Mouse (Mus musculus) mouse trophoblast stem cell (cell line): ENCODE data around the gene Gramd1b.

ENCODE experiments used
- in situ Hi-C, 2 experiments: fragments of 300-500 bp; cut with MseI, MboI; formaldehyde crosslinking; loops; 2 replicates in 1 of 2; 3 replicates in 1 of 2; pipeline ENCODE4 v1.15.1; 2025

Gramd1b gene

DNA sequence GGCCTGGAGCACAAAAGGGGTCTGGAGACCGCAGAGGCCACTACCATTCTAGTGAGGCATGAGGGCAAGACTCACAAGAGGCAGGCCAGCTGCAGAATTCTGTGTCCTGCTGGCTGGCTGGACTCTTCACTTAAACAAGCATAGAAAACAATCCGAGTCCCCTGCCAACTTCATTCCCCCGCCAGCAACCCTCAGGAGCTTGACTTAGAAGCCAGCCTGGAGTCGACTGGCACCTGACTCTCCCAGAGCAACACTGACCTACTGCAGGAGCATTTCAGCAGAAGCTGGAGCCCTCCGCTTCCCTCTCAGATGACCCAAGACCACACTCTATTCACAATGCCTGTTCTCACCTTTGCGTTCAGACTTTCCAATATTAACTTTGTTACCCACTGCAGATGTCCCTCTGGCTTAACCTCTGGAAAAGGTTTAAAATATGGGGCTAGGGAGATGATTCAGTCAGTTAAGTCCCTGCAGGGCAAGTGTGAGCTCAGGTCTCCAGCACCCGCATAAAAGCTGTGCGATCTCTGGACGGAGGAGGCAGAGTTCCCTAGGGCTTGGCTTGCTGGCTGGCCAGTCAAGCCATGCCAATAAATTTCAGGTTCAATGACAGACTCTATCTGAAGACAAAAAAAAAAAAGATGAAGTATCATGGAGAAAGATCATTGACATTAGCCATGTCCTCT lies 104.8 kb downstream of the Gramd1b start:
- in situ Hi-C loops, result no loop called here

DNA sequence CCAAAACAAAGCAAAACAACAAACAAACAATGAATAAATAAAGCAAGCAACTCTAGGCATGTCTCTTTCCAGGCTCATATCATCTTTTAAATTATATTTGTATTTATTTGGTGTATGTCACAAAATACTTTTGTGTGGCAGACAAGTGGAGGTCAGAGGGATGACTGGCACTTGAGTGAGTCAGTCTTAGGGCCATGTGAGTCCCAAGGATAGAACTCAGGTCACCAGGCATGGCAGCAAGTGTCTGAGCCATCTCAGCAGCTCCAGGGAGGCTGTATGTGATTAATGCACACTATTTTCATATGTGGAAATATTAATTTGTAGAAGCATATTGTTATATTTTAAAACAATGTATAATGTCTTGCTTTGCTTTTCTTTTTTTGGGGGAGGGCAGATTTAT lies 106.3 kb downstream of the Gramd1b start:
- in situ Hi-C loops, result loop anchor here in 1 of 2 experiments (25.0 kb wide), 1 partner anchor 162 kb away; no protein-coding TSS in a partner anchor

DNA sequence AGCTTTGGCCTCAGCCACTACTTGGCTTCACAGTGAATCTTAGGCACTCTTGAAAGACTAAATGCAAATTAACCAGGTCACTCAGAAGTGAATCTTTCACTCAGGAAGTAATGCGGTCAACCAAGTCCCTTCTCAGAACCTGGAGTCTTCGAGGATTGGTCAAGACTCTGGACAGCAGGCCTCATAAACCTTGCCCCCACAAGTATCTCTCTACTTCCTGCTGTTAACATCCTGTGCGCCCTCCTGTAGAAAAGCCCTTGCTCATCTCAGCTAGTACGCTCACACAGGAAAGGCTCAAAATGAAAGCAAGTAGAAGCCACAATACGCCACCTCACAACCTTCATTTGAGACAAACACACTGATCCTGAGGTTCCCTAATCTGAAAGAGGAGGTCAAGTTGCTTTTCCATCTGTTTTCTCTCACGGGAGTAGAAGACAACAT lies 107.7 kb downstream of the Gramd1b start:
- in situ Hi-C loops, result loop anchor here in 1 of 2 experiments (25.0 kb wide), 1 partner anchor 164 kb away; no protein-coding TSS in a partner anchor

DNA sequence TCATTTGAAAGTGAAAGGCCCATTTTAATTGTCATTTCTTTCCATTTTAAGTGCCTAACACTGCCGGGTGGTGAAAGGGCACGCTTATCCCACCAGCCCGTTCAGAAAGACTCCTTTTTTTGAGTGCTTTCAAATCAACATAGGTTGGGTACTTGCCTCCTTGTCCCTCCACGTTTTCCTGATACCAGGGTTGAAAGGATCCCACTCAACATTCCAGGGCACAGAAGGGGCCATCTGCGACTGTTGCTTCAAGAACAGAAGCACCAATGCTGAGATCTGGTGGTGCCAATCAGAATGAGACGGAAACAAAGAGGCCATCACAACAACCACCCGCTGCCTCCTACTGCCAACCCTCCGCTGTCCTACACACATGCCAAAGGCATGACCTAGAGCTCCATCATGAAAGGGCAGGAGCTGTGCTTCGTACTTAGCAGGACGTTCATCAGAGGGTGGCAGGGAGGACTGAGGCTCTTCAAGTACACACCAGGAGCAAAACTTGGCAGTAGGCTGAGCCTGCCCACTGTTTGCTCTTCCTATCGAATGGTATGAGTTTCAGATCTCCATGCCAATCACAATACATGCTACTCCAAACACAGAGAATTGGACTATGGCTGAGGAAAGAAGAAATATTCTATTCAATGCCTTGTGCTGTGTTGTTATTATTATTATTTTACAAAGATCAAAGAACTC lies 108.7 kb downstream of the Gramd1b start:
- in situ Hi-C loops, result loop anchor here in 1 of 2 experiments (25.0 kb wide), 1 partner anchor 165 kb away; no protein-coding TSS in a partner anchor

DNA sequence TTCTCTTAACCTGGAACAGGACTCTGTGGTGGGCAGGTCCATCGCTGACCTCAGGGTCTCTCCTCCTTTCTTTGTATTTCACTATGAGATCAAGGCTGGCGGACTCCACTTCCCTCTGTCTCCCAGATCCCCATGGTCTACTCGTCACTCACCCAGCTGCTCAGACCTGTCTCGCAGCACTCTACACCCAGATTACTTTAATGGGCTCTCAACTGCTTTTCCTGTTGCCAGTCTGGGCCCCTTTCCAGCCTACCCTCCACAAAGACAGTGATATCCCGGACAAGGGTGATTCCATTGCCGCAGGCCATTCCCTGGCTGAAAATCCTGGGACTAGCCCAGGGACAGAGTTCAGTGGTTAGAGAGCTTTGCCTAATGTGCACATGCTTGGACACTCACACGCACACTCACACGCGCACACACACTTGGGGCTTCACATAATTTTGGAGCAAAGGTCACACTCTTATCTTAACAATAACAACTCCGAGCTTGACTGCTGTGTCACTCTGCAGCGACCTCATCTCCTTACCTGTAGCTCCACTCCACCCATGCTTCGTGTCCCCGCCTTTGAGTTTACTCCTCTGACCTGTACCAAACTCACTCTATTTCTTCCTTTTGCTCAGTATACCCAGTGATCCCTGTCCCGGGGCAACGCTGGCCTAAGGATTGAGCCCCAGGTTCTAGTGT lies 110.4 kb downstream of the Gramd1b start:
- in situ Hi-C loops, result loop anchor here in 1 of 2 experiments (25.0 kb wide), 1 partner anchor 167 kb away; no protein-coding TSS in a partner anchor

DNA sequence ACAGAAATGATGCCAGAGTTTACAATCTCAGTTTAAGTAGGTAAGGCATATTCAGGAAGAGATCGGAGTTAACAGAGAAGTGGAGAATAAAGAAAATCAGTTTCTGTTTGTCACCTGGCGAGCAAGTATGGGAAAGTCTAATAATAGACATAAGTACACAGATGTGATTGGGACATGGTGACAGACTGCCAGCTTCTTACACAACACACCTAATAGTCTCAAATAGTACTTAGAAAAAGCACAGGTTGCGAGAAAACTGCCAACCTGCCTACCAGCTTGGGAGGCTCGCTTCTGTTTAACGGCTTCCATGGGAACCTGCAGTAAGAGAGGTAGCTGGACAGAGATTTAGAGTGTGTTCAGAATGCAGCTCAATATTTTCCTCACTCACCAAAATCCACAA lies 112.4 kb downstream of the Gramd1b start:
- in situ Hi-C loops, result loop anchor here (5.0 to 25.0 kb wide), 3 partner anchors 58 to 168 kb away; no protein-coding TSS in a partner anchor

DNA sequence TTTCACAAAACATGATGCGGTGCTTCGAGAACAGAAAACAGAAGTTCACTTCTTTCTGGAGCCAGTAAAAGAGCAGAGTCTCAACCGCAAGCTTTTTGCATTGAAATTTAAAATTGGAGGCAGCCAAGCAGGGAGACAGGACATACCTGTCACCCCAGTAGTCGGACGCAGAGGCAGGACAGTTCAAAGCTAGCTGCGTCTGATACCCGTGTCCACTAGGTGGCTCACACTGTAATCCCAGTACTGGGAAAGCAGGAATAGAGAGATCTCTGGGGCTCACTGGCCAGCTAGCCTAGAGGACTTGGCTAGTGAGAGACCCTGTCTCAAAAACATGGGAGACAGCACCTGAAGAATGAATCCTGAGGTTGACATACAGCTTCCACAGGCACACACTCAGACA lies 115.0 kb downstream of the Gramd1b start:
- in situ Hi-C loops, result loop anchor here (5.0 to 25.0 kb wide), 3 partner anchors 61 to 171 kb away; no protein-coding TSS in a partner anchor

DNA sequence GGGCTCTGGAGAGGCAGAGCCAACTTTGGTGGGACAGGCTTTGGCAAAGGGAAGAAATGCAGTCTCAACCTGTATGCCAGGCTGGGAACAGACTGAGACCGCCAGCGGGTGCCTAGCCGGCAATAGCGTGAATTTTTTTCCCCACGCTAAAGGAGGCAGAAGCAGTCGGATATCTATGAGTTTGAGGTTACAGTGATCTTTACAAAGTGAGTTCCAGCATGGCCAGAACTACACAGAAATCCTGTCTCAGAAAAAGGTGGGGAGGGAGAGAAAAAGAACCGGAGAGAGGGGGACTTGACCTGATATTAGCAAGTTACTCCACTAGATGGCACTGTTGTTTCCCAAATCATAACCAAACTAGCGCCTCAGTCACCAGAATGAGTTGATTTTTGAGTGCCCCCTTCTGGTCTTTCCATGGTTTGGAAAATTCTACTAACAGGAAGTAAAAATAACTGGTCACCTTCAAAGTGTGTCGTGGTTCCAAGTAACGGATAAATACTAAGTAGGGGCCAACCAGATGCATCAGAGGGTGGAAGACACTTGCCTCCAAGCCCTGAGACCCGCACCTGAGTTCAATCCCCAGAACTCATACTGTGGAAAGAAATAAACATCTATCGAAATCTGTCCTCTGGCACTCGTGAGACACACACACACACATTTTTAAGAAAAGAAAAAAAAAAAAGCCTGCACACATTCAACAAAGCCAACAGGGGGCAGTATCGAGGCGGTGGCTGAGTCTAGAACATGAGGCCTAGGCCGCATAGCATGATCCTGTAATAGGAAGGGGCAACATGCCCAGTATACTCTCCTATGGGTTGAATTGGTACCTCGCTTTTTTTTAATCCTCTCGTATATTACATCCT lies 116.0 kb downstream of the Gramd1b start:
- in situ Hi-C loops, result loop anchor here (5.0 to 25.0 kb wide), 3 partner anchors 62 to 172 kb away; no protein-coding TSS in a partner anchor

GRCm38 (mm10) chr9:40414498-40414903 lies 116.7 kb downstream of the Gramd1b start:
- in situ Hi-C loops, result loop anchor here (10.0 to 25.0 kb wide), 2 partner anchors 170 to 173 kb away; no protein-coding TSS in a partner anchor

DNA sequence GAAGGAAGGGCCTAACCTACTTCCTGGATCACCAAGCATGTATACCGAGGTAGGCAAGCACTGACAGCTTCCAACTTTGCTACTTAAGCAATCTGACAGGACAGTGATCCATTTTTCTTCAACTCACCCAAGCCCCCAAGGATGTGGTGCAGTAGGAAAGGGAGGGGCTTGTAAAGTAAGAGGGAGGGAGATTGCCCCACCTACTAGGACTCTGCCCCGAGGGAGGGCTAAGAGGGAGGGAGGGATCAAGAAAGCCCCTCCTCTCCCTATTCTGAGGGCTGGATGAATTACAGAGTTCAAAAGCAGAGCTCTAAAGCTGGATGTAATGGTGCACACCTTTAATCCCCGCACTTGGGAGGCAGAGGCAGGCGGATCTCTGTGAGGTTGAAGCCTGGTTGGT lies 117.6 kb downstream of the Gramd1b start:
- in situ Hi-C loops, result loop anchor here (10.0 to 25.0 kb wide), 2 partner anchors 171 to 174 kb away; no protein-coding TSS in a partner anchor

DNA sequence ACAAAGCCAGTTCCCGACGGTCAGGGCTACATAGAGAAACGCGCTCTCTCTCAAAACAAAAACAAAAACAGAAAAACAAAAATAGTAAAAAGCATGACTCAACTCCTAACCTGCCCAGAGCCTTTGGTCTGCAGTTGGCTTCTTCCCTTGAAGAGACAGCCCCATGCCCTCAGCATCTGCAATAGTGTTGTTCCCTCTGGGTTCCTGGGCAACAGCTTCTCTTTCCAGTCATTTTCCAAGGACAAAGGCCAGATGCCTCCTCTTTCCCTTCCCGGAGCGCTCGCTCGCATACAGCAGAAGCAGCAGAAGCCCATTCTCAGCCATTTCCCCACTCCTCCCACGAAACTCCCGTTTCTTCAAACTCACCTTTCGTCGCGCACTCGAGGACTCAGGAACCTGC lies 118.3 kb downstream of the Gramd1b start:
- in situ Hi-C loops, result loop anchor here (10.0 to 25.0 kb wide), 2 partner anchors 172 to 174 kb away; no protein-coding TSS in a partner anchor

DNA sequence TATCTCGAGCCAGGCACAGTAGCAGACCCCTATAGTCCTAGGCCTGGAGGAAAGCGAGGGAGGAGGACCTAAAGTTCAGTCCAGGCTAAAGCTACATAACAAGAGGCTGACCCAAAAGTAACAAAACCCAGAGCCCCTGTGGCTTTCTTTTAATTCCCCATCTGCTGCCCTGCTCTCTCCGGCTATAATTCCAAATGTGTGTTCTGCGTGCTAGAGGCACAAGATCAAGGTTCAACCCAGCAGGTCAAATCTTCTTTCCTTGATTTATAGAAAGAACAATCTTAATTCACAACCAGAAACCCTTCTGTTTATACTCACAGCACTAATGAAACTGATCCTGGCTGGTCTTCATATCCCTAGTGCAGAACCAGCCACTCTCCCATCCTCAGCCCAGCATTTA lies 118.9 kb downstream of the Gramd1b start:
- in situ Hi-C loops, result loop anchor here (10.0 to 25.0 kb wide), 2 partner anchors 173 to 175 kb away; no protein-coding TSS in a partner anchor

DNA sequence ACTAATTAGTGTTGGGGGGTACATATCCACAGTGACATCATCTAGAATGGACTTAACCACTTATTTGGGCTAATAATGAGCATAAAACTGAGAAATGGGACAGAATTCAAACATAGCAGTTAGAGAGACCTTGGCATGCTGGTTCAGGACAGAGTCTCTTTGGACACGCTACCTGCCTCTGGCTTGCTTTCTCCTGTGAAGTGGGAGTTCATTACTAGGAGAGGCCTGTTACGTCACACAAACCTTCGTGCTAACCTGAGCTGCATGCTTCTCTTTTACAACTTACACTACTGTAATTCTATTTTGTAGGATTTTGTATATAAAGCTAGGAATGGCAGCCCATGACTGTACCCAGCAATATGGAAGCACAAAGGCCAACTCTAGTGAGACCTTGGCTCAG lies 120.3 kb downstream of the Gramd1b start:
- in situ Hi-C loops, result loop anchor here (10.0 to 25.0 kb wide), 2 partner anchors 174 to 176 kb away; no protein-coding TSS in a partner anchor

DNA sequence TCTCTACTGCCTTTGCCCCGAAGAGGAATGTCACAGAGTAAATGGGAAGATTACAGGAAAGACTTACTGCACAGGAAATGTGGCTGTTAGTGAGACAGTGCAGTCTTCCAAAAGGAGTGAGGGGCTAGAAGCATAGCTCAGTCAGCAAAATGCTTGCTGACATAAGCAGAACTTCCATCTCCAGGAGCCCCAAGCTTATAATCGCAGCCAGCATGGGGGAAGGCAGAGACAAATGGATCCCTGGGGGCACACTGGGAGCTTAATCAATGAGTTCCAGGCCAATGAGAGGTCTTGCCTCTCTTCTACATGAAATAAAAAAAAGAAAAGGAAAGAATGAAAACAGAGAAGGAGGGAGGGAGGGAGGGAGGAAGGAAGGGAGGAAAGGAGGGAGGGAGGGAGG lies 122.1 kb downstream of the Gramd1b start:
- in situ Hi-C loops, result loop anchor here in 1 of 2 experiments (25.0 kb wide), 1 partner anchor 178 kb away; no protein-coding TSS in a partner anchor

GRCm38 (mm10) chr9:40408415-40408814 lies 122.8 kb downstream of the Gramd1b start:
- in situ Hi-C loops, result loop anchor here in 1 of 2 experiments (25.0 kb wide), 1 partner anchor 179 kb away; no protein-coding TSS in a partner anchor

DNA sequence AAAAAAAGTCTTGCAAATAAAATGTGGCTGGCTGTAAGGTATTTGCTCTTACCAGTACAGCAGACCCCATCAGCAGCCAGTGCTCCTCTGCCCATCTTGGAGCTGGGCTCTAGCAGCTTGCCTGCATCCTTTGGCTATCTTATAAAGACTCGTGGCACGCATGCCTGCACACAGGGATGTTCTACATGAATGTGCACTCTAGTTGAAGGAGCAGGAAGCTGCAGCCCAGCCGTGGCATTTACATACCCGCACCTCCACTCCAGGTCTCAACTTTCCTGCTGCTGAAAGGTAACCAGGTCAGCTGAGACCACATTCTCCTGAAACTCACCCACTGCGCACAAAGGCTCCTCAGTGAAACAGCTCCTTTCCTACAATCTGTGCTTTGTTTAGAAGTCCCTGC lies 123.3 kb downstream of the Gramd1b start:
- in situ Hi-C loops, result loop anchor here in 1 of 2 experiments (25.0 kb wide), 1 partner anchor 179 kb away; no protein-coding TSS in a partner anchor

DNA sequence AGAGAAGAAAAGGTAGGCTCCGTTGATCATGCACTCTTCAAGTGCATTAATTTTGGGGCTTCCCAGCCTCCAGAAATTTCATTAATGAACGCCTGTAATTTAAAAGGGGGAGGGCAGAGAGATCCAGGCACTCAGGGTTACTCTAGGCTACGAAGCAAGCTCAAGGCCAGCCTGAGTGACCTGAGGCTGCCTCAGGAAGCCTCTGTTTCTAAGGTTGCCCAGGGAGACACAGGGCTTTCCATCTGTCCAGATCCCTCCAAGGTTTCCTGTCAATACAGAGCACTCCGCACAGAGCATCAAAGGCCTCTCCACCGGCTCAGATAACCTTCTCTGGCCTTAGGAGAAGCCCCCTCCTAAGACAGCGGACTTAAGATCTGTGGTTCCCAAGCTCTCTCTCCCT lies 125.4 kb downstream of the Gramd1b start:
- in situ Hi-C loops, result loop anchor here in 1 of 2 experiments (25.0 kb wide), 1 partner anchor 181 kb away; no protein-coding TSS in a partner anchor

DNA sequence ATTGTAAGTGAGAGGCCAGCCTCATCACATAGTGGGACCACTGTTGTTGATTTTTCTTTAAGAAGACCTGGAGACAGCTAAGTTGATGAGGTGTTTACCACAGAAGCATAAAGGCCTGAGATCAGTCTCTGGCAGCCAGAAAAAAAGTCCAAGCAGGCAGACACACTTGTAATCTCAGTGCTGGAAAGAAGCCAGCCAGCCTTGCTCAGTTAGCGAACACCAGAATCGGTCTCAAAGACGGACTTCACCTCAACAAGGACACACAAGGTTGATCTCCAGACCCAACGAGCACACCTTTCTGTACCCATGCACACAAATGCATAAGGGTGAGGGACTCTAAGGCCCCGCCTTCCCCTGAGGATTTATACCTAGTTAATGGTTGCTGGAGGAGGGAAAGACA lies 125.9 kb downstream of the Gramd1b start:
- in situ Hi-C loops, result loop anchor here in 1 of 2 experiments (25.0 kb wide), 1 partner anchor 182 kb away; no protein-coding TSS in a partner anchor

DNA sequence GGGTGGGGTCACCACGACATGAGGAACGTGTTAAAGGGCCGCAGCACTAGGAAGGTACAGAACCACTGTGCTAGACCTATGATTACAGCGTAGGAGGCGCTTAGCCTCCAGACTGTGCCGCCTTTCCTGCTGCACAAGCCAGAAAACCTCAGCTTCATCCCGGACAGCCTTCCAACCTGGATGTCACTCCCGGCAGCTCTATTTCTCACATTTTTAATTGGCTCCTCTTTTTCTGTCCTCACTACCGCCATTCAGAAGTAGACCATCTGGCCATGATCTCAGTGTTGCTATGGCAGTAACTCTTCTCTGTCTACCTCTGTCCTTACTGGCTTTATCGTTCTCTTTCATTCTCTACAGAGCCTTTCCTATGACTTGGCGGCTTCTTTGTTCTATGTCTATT lies 126.5 kb downstream of the Gramd1b start:
- in situ Hi-C loops, result loop anchor here in 1 of 2 experiments (25.0 kb wide), 1 partner anchor 183 kb away; no protein-coding TSS in a partner anchor

- in situ Hi-C loops, result loop anchor here in 1 of 2 experiments (25.0 kb wide), 1 partner anchor 184 kb away; no protein-coding TSS in a partner anchor
These were observed 127.4 kb downstream of the Gramd1b start for GRCm38 (mm10) chr9:40403750-40404149.
